Mouse (Mus musculus) cortical plate, adult 2 months (tissue): ENCODE measurements around the gene Map2k3.

Source experiments
- CTCF ChIP-seq: fragments of 200-500 bp; IDR thresholded peaks from 2 replicates; pipeline ENCODE4 v1.5.1; 2011; ENCODE audit warnings: mild to moderate bottlenecking, control low read depth, low read length; ENCODE audit not compliant: insufficient read depth; ENCODE audit errors: extremely low read depth
- POLR2A ChIP-seq: fragments of 200-500 bp; IDR thresholded peaks from 2 replicates; pipeline ENCODE4 v1.6.1; 2011; ENCODE audit warnings: mild to moderate bottlenecking, low read length, control low read depth; ENCODE audit not compliant: insufficient read depth; ENCODE audit errors: extremely low read depth

- no peak for TF ChIP-seq CTCF
- no peak for TF ChIP-seq POLR2A
Measured at GRCm38 (mm10) chr11:60920021-60920420, 11.8 kb upstream of the Map2k3 start.
